Mouse (Mus musculus): ENCODE data around the gene Kcnk7. TPM values are rescaled to one million over a fixed set of nuclear protein-coding genes. Genes with fewer than 3 reads are reported as not detected.

The Kcnk7 gene
- 0.29 and 0.43 TPM in 2 replicates for polyA plus RNA-seq (2015; fragmentation: Nextera tagmentation; extraction: Ambion mirVana)

DNA sequence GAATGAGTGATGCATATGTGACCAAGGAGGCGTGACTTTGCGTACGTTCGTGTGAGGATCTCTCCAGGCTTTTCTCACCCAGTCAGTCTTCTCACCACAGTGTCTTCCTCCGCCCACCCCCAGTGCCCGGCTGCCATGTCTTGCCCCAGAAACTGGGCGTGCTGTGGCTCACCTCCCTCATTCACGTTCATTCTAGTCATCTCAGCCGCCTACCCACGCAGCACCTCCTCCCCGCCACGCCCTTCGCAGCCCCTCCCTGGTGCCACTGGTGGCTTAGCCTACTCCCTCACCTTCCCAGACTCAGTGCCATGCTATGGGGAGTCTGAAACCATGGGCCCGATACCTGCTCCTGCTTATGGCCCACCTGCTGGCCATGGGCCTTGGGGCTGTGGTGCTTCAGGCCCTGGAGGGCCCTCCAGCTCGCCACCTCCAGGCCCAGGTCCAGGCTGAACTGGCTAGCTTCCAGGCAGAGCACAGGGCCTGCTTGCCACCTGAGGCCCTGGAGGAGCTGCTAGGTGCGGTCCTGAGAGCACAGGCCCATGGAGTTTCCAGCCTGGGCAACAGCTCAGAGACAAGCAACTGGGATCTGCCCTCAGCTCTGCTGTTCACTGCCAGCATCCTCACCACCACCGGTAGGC lies at the start of gene Kcnk7:
Gene Kcnk7, plus strand, starts transcription at position 205 of the 638 bp plus-strand sequence.
- peak; percentile 15 for ATAC-seq
- H3K9me3 ChIP-seq: no peaks in the 10 kb centered on the region
- H3K9ac ChIP-seq: 0 out of 2 replicates have a peak within 1 kb of the TSS, but pooled peaks have one; percentile 26
- no peak within 1 kb of the TSS; the same call in 1 of the 2 replicates for H3K4me2 ChIP-seq (replicated peaks)
- peak within 1 kb of the TSS; percentile 56 for H3K27ac ChIP-seq
- H3K4me1 ChIP-seq (replicated peaks): peaks cover 20% of the 10 kb centered on the region
- 66% methylated on average over 17 of the region's 17 CpGs for WGBS
- H3K4me3 ChIP-seq (replicated peaks): no peak within 1 kb of the TSS
- H3K36me3 ChIP-seq: peaks cover 43% of the 10 kb centered on the region
- no peaks in the 10 kb centered on the region for H3K27me3 ChIP-seq (replicated peaks)

DNA sequence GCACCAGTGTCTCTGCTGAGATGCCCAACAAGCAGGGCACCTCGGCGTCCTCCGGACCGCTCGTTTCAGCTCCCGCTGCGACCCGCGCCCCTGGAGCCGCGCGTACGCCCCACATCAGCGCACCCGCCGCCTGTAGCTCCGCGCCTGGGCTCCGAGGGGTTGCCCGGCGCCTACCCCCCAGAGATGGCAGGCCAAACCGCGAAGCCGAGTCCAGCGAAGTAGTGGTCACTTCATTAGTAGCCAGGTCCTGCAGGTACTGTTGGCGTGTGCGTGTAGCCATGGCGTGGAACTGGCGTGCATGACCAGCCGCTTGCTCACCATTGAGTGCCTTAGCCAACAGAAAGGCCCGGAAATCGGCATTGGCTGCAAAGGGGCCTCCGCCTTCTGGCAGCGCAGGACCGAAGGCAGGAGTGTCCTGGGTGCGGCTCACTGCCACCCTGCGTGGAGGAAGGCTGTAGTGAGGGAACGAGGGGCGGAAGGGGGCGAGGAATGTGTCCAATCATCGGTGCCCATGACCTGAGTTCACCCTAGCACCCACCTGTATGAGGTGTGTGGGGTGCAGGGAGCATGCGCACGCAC lies 49.4 kb upstream of the Kcnk7 start:
- peak; percentile 22 for ATAC-seq
- Histone ChIP-seq H3K27ac (no peak overlapping the region), H3K4me1 (replicated peaks) (peaks cover 14% of the 10 kb centered on the region), H3K27me3 (replicated peaks) (peaks cover 8% of the 10 kb centered on the region), H3K4me2 (replicated peaks) (peak overlapping the region; percentile 86), H3K36me3 (peaks cover 8% of the 10 kb centered on the region), H3K9ac (peak overlapping the region; percentile 39), H3K4me3 (replicated peaks) (peak overlapping the region; percentile 39), H3K9me3 (no peaks in the 10 kb centered on the region)
- WGBS: 22% methylated on average over 43 of the region's 43 CpGs

DNA sequence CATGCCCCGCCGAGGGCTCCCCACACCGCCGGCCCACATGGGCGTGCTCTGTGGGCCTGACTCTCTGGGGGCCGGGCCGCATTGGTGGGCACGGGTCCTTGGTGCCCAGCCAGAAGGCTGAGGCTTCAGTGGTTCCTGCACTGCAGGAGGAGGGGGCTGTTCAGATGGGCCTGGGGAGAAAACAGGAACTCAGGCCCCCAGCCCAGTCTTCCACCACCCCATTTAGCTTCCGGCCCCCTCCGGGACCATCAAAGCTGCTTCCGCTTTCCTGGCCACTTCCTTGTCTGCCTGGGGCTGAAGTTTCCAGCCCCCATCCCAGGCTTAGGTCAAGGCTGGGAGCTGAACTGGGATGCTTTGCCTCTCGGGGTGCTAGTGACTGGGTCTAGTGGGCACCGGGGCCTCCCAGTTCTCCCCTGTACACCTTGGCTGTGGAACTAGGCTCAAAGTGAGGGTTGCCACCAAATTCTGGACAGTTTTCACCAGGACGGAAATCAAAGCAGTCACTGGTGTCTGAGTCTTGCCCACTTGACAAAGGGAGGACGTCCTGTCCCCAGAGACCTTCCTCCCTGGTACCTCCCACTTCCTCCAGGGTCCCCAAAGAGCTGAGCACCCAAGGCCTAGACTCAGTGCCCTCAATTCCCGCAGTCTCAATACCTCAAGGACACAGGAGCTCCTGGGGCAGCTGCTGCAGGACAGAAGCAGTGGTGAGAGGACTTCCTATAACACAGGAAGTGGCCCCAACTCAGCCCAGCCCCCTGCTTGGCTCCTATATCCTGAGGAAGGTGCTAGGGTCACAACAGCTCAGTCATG lies 43.0 kb upstream of the Kcnk7 start:
- Histone ChIP-seq H3K27ac (peak overlapping the region; percentile 57), H3K27me3 (replicated peaks) (no peaks in the 10 kb centered on the region; the same call in 1 of the 2 replicates), H3K4me1 (replicated peaks) (peaks cover 23% of the 10 kb centered on the region), H3K4me3 (replicated peaks) (peak overlapping the region; percentile 18; the same call in 1 of the 2 replicates), H3K4me2 (replicated peaks) (peak overlapping the region; percentile 73), H3K36me3 (peaks cover 12% of the 10 kb centered on the region), H3K9ac (peak overlapping the region; percentile 17; the same call in 1 of the 2 replicates), H3K9me3 (no peaks in the 10 kb centered on the region)
- no peak for ATAC-seq
- 78% methylated on average over 13 of the region's 16 CpGs for WGBS

DNA sequence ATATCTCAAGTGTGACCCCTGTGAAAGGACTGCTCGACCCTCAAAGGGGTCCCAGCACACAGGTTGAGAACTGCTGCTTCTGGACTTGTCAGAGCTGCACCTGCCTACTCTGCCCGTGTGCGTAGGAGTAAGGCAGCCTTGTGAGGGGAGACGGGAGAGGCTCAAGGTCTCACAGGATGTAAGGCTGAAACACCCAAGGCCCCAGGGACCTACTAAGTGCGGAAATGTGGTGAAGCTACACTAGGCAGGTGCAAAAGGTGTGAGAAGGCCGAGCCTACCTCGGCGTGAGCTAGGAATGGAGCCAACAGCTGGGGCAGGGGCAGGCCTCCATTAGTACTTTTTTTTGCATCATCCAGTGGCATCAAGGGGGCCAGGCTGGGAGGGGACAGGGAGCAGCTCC lies 41.9 kb upstream of the Kcnk7 start:
- peak overlapping the region; percentile 94 for H3K27ac ChIP-seq
- H3K36me3 ChIP-seq: peaks cover 15% of the 10 kb centered on the region
- WGBS: 77% methylated on average over 8 of the region's 8 CpGs

DNA sequence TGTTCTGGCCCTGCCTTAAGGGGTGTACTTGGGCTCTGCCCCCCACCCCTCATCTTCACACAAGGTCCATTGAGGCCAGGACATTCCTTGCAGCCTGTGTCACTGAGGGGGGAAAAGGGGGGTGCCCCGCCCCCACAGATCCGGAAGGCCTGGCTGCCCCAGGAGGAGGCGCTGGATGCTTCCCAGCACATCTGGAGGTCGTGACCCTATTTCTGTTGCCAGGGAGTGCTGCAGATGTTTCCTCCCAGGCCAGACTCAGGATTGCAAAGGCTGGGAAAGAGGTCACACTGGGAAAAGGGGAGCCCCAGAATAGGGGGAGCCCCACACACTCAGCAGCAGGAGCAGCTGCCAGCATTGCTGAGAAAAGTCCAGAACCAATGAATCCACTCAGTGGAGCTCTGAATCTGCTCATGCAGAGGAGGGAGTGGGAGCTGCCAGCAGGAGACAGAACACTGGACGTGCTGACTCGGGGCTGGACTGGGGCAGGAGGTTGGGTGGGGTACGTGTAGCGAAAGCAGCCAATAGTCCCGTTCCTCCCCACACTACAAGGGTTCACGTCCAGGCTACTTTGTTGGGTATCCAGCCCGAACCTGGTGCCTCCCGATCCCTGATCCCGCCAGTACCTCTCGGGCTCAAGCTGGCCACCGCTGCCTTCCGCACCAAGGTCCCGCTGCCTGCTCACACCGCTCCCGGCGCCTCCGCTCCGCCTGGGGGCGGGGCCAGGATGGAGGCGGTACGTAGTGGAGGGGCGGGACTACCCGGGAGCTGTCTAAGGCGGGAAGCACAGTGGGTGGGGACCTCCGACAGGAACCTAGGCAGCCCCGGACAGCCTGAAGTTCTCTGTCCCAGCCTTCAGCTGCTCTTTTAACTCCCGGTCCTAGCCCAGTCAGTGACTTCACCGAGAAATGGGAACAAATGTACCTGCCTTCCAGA lies 40.9 kb upstream of the Kcnk7 start, which contains the start of gene Sipa1:
Gene Sipa1, minus strand, starts transcription at position 727 of the 933 bp plus-strand sequence.
- H3K27ac ChIP-seq: peak within 1 kb of the TSS; percentile 94
- WGBS: under 1% methylated on average over 32 of the region's 32 CpGs
- H3K4me1 ChIP-seq (replicated peaks): peaks cover 23% of the 10 kb centered on the region
- no peaks in the 10 kb centered on the region for H3K9me3 ChIP-seq
- H3K27me3 ChIP-seq (replicated peaks): no peaks in the 10 kb centered on the region
- H3K36me3 ChIP-seq: peaks cover 19% of the 10 kb centered on the region
- peak; percentile 98 for ATAC-seq
- H3K4me3 ChIP-seq (replicated peaks): peak within 1 kb of the TSS; percentile 52
- peak within 1 kb of the TSS; percentile 73 for H3K4me2 ChIP-seq (replicated peaks)
- peak within 1 kb of the TSS; percentile 57 for H3K9ac ChIP-seq

More for the DNA sequence above, 41.9 kb upstream of the Kcnk7 start:
- Histone ChIP-seq H3K9me3 (no peaks in the 10 kb centered on the region), H3K27me3 (replicated peaks) (no peaks in the 10 kb centered on the region), H3K4me3 (replicated peaks) (peak overlapping the region; percentile 52), H3K4me2 (replicated peaks) (peak overlapping the region; percentile 73), H3K9ac (peak overlapping the region; percentile 57; the same call in 1 of the 2 replicates), H3K4me1 (replicated peaks) (peaks cover 23% of the 10 kb centered on the region)
- no peak for ATAC-seq

DNA sequence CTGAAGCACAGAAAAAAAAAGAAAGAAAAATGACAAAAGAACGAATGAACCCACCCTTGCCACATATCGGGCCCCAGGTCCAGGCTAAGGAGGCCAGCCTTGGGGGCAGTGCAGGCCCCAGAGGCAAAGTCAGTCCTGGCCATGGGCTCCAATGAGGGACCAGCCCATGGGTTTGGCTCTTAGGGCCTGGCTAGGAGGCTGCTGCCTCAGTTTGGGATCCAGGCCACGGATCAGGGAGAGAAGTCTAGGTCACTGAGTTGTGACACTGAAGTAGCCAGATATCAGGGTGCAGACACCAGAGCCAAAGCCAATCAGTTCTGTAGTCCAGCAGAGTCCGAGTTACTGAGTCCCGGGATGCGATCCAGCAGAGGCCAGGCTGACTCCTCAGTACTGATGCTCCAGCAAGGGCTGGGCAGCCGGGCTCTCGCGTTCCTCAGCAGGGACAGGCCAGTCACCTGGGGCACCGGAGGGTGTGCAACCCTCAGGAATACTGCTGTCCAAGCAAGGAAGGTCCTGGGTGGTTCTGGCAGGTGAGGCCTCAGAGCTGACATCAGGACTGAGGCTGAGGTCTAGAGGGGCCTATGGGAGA lies 39.4 kb upstream of the Kcnk7 start:
- no peak for ATAC-seq
- Histone ChIP-seq H3K9ac (no peak overlapping the region), H3K27ac (no peak overlapping the region), H3K36me3 (peaks cover 16% of the 10 kb centered on the region), H3K4me2 (replicated peaks) (no peak overlapping the region), H3K27me3 (replicated peaks) (no peaks in the 10 kb centered on the region), H3K4me1 (replicated peaks) (peaks cover 23% of the 10 kb centered on the region), H3K4me3 (replicated peaks) (no peak overlapping the region), H3K9me3 (no peaks in the 10 kb centered on the region)
- WGBS: 93% methylated on average over 10 of the region's 10 CpGs

DNA sequence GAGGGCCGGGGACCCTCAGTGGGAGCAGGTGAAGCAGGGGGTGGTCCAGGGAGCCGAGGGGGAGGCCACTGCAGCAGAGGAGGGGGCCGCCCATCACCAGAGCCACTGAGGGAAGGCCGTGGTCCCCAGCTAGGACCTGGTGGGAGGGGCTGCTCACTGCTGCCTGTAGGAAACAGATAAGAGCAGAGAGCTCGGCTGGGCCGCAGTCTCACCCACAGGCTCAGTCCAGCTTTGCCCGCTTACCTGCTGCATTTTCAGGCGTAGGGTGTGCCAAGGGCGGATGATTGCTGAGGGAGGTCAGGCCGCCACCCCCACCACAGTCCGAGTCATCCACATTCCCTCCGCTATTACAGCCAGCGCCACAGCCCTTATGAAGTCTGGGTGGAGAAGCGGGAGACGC lies 38.7 kb upstream of the Kcnk7 start:
- no peaks in the 10 kb centered on the region for H3K9me3 ChIP-seq
- no peak overlapping the region for H3K9ac ChIP-seq
- ATAC-seq: peak; percentile 6; the same call in 1 of the 2 replicates
- no peak overlapping the region for H3K27ac ChIP-seq
- H3K4me2 ChIP-seq (replicated peaks): no peak overlapping the region
- no peak overlapping the region for H3K4me3 ChIP-seq (replicated peaks)
- peaks cover 23% of the 10 kb centered on the region for H3K4me1 ChIP-seq (replicated peaks)
- 81% methylated on average over 15 of the region's 15 CpGs for WGBS
- H3K27me3 ChIP-seq (replicated peaks): no peaks in the 10 kb centered on the region
- H3K36me3 ChIP-seq: peaks cover 17% of the 10 kb centered on the region

DNA sequence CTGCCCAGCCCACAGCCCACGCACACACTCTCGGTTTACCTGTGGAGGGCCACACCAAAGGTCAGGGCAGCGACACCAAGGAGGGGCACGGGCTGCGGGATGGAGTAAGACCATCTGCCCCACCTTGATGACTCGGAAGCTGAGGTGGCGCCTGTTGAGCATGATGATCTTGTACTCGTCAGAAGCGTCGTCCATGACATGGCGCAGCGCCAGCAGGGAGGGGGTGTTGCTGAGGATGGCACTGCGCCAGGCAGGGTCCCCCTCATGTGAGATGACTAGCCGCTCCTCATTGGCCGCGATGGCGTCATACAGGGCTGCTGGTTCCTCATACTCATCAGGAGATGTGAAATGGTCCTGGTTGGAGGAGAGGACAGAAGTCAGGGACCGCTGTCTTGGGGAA lies 37.8 kb upstream of the Kcnk7 start:
- H3K4me1 ChIP-seq (replicated peaks): peaks cover 23% of the 10 kb centered on the region
- no peaks in the 10 kb centered on the region for H3K27me3 ChIP-seq (replicated peaks)
- 87% methylated on average over 18 of the region's 18 CpGs for WGBS
- no peak for ATAC-seq
- peaks cover 24% of the 10 kb centered on the region for H3K36me3 ChIP-seq
- no peaks in the 10 kb centered on the region for H3K9me3 ChIP-seq
- no peak overlapping the region for H3K27ac ChIP-seq
- H3K9ac ChIP-seq: no peak overlapping the region
- no peak overlapping the region for H3K4me3 ChIP-seq (replicated peaks)
- no peak overlapping the region for H3K4me2 ChIP-seq (replicated peaks)

DNA sequence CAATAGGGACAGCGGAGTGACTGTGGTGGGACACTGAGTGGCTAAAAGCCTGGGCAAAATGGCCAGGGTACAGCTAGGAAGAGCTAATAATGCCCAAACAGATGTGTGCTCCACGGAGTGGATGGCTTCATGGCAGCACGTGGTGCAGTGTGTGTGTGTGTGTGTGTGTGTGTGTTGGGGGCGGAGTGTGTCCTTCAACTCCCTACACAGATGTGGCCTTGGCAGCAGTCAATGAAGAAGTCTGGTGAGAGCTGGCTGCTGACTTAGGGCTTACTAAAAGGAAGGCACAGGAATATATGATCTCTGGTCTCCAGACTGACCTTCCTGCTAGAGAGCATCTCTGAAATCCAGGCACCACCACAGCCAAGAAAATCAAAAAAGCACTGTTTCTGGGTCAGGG lies 35.8 kb upstream of the Kcnk7 start:
- no peaks in the 10 kb centered on the region for H3K27me3 ChIP-seq (replicated peaks)
- ATAC-seq: no peak
- no peak overlapping the region for H3K4me2 ChIP-seq (replicated peaks)
- H3K4me1 ChIP-seq (replicated peaks): peaks cover 10% of the 10 kb centered on the region
- H3K9ac ChIP-seq: no peak overlapping the region
- no peak overlapping the region for H3K4me3 ChIP-seq (replicated peaks)
- H3K36me3 ChIP-seq: peaks cover 41% of the 10 kb centered on the region
- 73% methylated on average over 4 of the region's 4 CpGs for WGBS
- no peaks in the 10 kb centered on the region for H3K9me3 ChIP-seq
- no peak overlapping the region for H3K27ac ChIP-seq

DNA sequence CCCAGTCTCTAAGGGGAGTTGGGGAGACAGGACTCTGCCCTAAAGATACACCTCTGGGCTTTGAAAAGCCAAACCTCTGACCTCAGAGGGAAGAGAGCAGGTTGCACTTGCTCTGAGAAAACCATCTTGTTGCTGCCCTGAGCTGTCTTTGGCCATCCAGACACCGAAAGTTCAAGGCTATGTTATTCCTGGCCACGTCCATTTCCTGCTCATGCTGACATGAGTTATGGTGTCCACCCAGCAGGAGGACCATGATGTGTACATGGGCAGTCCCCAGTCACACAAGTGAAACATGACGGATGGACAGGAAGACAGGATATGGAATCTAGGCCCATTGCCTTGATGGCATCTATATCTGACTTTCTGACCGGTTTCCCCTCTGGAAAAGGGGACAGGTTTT lies 23.7 kb upstream of the Kcnk7 start:
- Histone ChIP-seq H3K36me3 (peaks cover 76% of the 10 kb centered on the region), H3K4me2 (replicated peaks) (no peak overlapping the region), H3K4me1 (replicated peaks) (no peaks in the 10 kb centered on the region), H3K9me3 (no peaks in the 10 kb centered on the region), H3K9ac (no peak overlapping the region), H3K27me3 (replicated peaks) (no peaks in the 10 kb centered on the region), H3K27ac (no peak overlapping the region), H3K4me3 (replicated peaks) (no peak overlapping the region)
- ATAC-seq: no peak
- WGBS: 80% methylated on average over 4 of the region's 4 CpGs

DNA sequence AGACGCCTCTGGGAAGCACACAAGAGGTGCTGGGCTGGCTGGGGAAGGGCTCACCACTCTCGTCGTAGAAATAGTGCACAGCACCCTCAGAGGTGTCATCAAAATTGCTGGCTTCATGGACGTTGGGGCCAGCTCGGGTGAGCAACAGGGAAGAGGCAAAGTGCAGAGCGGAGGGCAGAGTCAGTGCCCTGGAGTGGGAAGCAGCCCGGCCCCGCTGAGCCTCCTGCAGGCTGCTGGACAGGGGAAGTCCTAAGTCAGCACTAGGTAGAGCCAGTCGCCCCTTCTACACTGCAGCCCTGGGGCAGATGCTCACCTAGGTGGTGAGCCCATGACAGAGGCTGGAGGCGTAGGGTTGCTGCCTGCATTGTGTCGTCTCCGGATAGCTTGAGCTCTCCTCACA lies 19.9 kb upstream of the Kcnk7 start:
- Histone ChIP-seq H3K4me2 (replicated peaks) (no peak overlapping the region), H3K9ac (no peak overlapping the region), H3K9me3 (no peaks in the 10 kb centered on the region), H3K27me3 (replicated peaks) (no peaks in the 10 kb centered on the region), H3K4me1 (replicated peaks) (peaks cover 12% of the 10 kb centered on the region), H3K36me3 (peaks cover 63% of the 10 kb centered on the region), H3K27ac (no peak overlapping the region), H3K4me3 (replicated peaks) (no peak overlapping the region)
- no peak for ATAC-seq
- 90% methylated on average over 12 of the region's 12 CpGs for WGBS
